Comparison of ENCODE assay signal across 9 mouse cellular contexts in the genomic region with DNA sequence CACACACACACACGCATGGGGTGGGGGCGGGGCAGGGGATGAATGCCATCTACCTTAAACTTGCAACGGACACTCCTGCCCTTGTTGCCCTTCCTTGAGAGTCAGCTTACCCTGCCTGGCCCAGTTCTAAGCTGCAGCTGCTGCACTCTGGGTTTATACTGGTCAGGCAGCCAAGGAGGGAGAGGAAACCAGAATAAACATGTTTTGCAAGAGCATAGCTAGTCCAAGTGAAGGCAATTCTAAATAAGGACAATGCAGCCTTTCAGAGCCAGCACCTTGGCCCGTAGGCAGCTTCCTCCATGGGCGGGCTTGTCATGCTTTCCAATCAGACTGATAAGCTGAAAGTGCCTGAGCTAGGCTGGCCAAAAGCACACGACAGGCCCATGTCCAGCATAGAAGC.
DNase-seq lines count a peak whose midpoint lies in the region; ATAC-seq and TF ChIP-seq lines count a peak whose summit lies in the region.
"Had no signal": no experiment of that assay in that cellular context is flagged by ENCODE, and none has a peak within 500 bp of the region (broad histone marks: within the 10 kb centered on the region; RNA-seq: fewer than 3 reads in every experiment).

No protein-coding gene starts in this region.

- no peak for TF ChIP-seq POLR2A in small intestine, adult 2 months (IDR thresholded peaks at IDR 0.05; ENCODE audit: low read depth, low read length)

- no peak overlapping the region for H3K4me2 ChIP-seq in forebrain, postnatal 0 days (ENCODE audit: low read depth)
- no peak overlapping the region for H3K4me2 ChIP-seq in forebrain, embryonic 15.5 days (replicated peaks)
- no peak overlapping the region for H3K4me2 ChIP-seq in kidney, embryonic 15.5 days
- H3K4me2 ChIP-seq in midbrain, embryonic 16.5 days (ENCODE audit: low read length): no peak overlapping the region

- H3K27ac ChIP-seq in forebrain, postnatal 0 days (ENCODE audit: low read depth, low read length): no peak overlapping the region
- no peak overlapping the region for H3K27ac ChIP-seq in forebrain, embryonic 15.5 days (replicated peaks)
- H3K27ac ChIP-seq in kidney, embryonic 15.5 days: peak overlapping the region; percentile 34; the same call in 1 of the 2 replicates
- H3K27ac ChIP-seq in small intestine, adult 2 months (ENCODE audit: insufficient read depth, low read depth, low read length): peak overlapping the region; percentile 81
- H3K27ac ChIP-seq in midbrain, embryonic 16.5 days (ENCODE audit: low read length): no peak overlapping the region

- H3K9me3 ChIP-seq in forebrain, postnatal 0 days (ENCODE audit: low read length): no peaks in the 10 kb centered on the region
- no peaks in the 10 kb centered on the region for H3K9me3 ChIP-seq in forebrain, embryonic 15.5 days
- H3K9me3 ChIP-seq in kidney, embryonic 15.5 days (replicated peaks): no peaks in the 10 kb centered on the region
- no peaks in the 10 kb centered on the region for H3K9me3 ChIP-seq in midbrain, embryonic 16.5 days (replicated peaks; ENCODE audit: control insufficient read depth, low read length, poor library complexity, severe bottlenecking)
- H3K9me3 ChIP-seq: megakaryocyte, embryonic 14.5 days had no signal

- H3K4me1 ChIP-seq in forebrain, postnatal 0 days (ENCODE audit: insufficient read depth): no peaks in the 10 kb centered on the region
- H3K4me1 ChIP-seq in forebrain, embryonic 15.5 days: no peaks in the 10 kb centered on the region
- peaks cover 18% of the 10 kb centered on the region for H3K4me1 ChIP-seq in kidney, embryonic 15.5 days
- peaks cover 11% of the 10 kb centered on the region for H3K4me1 ChIP-seq in small intestine, adult 2 months (ENCODE audit: control insufficient read depth, insufficient read depth, insufficient read length, low read length)
- no peaks in the 10 kb centered on the region for H3K4me1 ChIP-seq in midbrain, embryonic 16.5 days (ENCODE audit: control insufficient read depth, insufficient read depth, low read length)

- no peaks in the 10 kb centered on the region for H3K36me3 ChIP-seq in forebrain, postnatal 0 days (ENCODE audit: insufficient read depth)
- no peaks in the 10 kb centered on the region for H3K36me3 ChIP-seq in forebrain, embryonic 15.5 days
- no peaks in the 10 kb centered on the region for H3K36me3 ChIP-seq in kidney, embryonic 15.5 days
- H3K36me3 ChIP-seq in small intestine, adult 2 months (ENCODE audit: control insufficient read depth, insufficient read depth, low read length): no peaks in the 10 kb centered on the region
- H3K36me3 ChIP-seq in midbrain, embryonic 16.5 days (ENCODE audit: control insufficient read depth, insufficient read depth, low read length): no peaks in the 10 kb centered on the region

- no peaks in the 10 kb centered on the region for H3K27me3 ChIP-seq in forebrain, postnatal 0 days (ENCODE audit: insufficient read depth, low read length)
- H3K27me3 ChIP-seq in forebrain, embryonic 15.5 days: no peaks in the 10 kb centered on the region
- no peaks in the 10 kb centered on the region for H3K27me3 ChIP-seq in kidney, embryonic 15.5 days
- no peaks in the 10 kb centered on the region for H3K27me3 ChIP-seq in small intestine, adult 2 months (ENCODE audit: control insufficient read depth, insufficient read depth, low read length)
- no peaks in the 10 kb centered on the region for H3K27me3 ChIP-seq in midbrain, embryonic 16.5 days (ENCODE audit: control insufficient read depth, insufficient read depth, low read depth, low read length)

- H3K9ac ChIP-seq in forebrain, postnatal 0 days: no peak overlapping the region
- no peak overlapping the region for H3K9ac ChIP-seq in forebrain, embryonic 15.5 days (replicated peaks)
- H3K9ac ChIP-seq in kidney, embryonic 15.5 days: no peak overlapping the region
- H3K9ac ChIP-seq in midbrain, embryonic 16.5 days (ENCODE audit: low read depth, low read length): no peak overlapping the region

- ATAC-seq in forebrain, postnatal 0 days: peak; percentile 43; the same call in 1 of the 2 replicates
- ATAC-seq in forebrain, embryonic 15.5 days (replicated peaks): no peak
- ATAC-seq in kidney, embryonic 15.5 days (replicated peaks; ENCODE audit: low FRiP score): peak; percentile 69; the same call in 1 of the 2 replicates
- ATAC-seq in midbrain, embryonic 16.5 days: no peak

- no peak for TF ChIP-seq CTCF in forebrain, postnatal 0 days (IDR thresholded peaks at IDR 0.05; ENCODE audit: low read depth)
- 0 out of 2 replicates have a peak, but pooled peaks have one; percentile 9 for TF ChIP-seq CTCF in small intestine, adult 2 months (IDR thresholded peaks at IDR 0.05; ENCODE audit: extremely low read depth, insufficient read length, insufficient replicate concordance, low read depth, low read length)

- peak; percentile 4 for DNase-seq in forebrain, postnatal 0 days
- DNase-seq in heart, adult 18-20 months: peak; percentile 79 to 90
- DNase-seq in embryo, embryonic 11 days: no peak
- DNase-seq in layer of hippocampus, postnatal 10 days (ENCODE audit: low spot score in 2 of 2): no peak

- no peak overlapping the region for H3K4me3 ChIP-seq in forebrain, postnatal 0 days (ENCODE audit: low read depth, low read length)
- H3K4me3 ChIP-seq in forebrain, embryonic 15.5 days: no peak overlapping the region
- no peak overlapping the region for H3K4me3 ChIP-seq in kidney, embryonic 15.5 days (replicated peaks)
- H3K4me3 ChIP-seq in small intestine, adult 2 months (ENCODE audit: low read depth, low read length): no peak overlapping the region
- H3K4me3 ChIP-seq in midbrain, embryonic 16.5 days (ENCODE audit: low read depth, low read length): no peak overlapping the region
- H3K4me3 ChIP-seq: megakaryocyte, embryonic 14.5 days had no signal

- WGBS in forebrain, postnatal 0 days: 68% methylated on average over 6 of the region's 6 CpGs
- WGBS in forebrain, embryonic 15.5 days: 72% methylated on average over 5 of the region's 6 CpGs
- 65% methylated on average over 6 of the region's 6 CpGs for WGBS in kidney, embryonic 15.5 days
- WGBS in small intestine, adult 2 months: 11% methylated on average over 6 of the region's 6 CpGs
- 80% methylated on average over 6 of the region's 6 CpGs for WGBS in midbrain, embryonic 16.5 days

Comparison
In these comparisons a context has a peak if more than half of its experiments do, and no peak if none do; other contexts are left out.
1. ATAC-seq: peak in forebrain, postnatal 0 days (single experiment) and kidney, embryonic 15.5 days (single experiment); none in forebrain, embryonic 15.5 days (single experiment) and midbrain, embryonic 16.5 days (single experiment).
2. DNase-seq: peak in forebrain, postnatal 0 days (single experiment) and heart, adult 18-20 months (2 of 2); none in embryo, embryonic 11 days (single experiment) and layer of hippocampus, postnatal 10 days (0 of 2).
3. H3K27ac ChIP-seq: peak in kidney, embryonic 15.5 days (single experiment) and small intestine, adult 2 months (single experiment); none in forebrain, postnatal 0 days (single experiment), forebrain, embryonic 15.5 days (single experiment) and midbrain, embryonic 16.5 days (single experiment).